Mouse (Mus musculus) right cerebral cortex, postnatal 36 days (tissue): Measurements from ENCODE around the gene Calr.

Experiments used
- DNase-seq, 2 experiments: peaks; one replicate each; pipeline ENCODE4 v3.0.0; 2022; ENCODE audit warnings: low spot score in 2 of 2, mixed read lengths in 1 of 2

The Calr gene

DNA sequence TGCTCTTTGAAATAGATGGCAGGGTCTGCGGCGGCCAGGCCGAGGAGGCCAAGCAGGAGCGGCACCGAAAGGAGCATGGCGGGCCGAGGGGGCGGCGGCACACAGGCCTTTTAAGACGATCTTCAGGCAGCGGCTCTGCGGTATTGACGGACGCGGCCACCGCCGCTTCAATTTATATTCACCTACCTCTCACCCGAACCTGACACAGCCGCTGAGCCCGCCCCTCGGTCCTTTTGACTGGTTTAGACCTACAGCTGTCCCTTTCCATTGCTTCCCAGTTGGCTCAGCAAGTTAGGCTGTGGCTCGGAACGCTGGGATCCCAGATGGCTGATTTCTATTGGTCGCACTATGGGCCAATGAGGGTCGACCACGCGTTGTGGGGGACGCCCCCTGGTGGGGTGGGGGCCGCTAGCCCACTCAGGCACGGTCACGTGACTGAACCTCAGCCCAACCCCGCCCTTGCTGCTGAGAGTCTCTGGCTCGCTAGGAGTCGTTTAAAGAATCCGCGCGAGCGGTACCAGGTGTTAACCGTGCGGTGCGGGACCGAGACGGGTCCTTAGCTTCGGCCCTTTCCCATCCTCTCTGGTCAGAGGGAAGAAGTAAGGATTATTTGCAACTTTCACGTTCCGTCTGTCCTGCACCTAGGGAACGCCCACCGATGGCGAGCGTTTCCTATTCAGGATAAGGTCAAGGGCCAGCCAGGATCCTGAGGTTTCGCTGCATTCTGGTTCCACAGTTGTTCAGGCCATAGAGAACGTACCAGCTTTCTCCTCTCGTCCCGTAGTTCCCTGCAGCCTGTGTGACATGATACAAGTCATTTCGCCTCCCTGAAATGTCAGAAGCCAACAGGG lies at the start of gene Calr:
Gene Calr (minus strand): TSS at position 213 of the 851 bp plus-strand sequence.
- peak; percentile 100 for DNase-seq

DNA sequence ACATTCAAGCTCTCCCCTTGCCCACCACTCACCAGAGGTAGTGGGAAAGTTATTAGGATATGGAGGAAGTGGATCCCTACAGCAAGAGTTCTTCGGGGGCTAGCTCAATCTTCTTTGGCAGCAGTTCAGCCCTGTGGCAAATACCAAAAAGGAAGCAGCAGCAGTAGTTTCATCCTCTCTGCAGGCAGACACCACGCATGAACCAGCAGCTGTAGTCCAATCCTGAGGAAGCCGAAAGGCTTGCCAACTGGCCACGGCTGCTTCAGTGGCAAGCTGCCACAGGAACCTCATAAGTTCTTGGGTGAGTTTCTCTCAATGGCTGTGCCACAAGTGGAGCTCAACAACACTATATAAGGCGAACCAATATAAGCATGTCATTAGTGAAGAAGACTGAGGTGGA lies 49.2 kb upstream of the Calr start:
- DNase-seq = no peak

DNA sequence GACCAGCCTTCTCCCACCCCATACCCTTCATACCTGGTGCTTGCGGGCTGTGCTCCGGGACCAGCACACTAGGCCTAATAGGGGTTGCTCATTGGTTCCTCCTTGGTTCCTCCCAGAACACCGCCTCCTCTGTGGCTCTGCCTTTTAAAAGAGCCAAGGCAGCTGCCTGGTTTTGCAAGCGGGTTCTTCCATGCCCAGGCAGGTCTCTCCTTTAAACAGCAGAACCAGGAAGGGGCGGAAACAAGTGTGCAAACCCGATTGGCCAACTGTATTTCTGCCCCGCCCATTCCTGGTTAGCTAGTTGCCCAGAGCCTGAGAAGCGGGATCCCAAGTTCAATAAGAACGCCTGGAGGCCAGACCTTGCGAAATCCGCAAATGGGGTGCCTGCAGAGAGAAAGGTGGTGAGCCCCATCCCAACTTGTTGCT lies 47.0 kb upstream of the Calr start, which contains the start of gene Gcdh:
Gene Gcdh (minus strand): TSS at position 213 of the 426 bp plus-strand sequence.
- DNase-seq = peak; percentile 91 to 96

DNA sequence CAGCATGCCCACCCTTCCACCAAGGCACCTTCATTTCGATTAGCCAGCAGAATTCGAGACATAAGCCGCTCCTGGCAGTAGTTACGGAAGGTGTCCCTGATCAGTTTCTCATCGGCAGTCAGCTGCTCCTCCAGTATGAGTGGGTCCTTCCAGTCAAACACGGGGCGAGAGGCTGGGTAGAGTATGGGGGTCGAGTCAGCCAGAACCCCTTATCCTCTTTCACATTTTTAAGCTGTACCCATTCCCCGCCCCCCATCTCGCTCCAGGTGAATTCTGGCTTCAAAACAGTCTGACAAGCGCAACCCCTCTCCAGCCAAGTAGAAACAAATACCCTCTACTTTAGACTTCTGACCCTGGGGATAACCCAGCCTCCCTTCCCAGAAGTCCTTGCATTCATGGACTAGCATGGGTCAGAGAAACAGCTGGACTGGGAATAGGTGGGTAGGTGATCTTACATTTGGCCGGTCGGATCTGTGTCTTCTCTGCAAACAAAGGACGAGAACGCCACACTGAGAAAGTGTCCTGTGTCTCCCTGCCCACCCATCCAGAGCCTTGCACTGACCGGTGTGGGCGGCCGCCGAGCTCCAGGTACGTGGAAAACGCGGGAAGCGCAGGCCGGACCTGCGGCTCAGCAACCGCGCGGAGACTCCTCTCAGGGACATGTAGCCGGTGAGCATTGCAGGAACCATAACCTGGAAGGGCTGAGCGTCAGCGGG lies 46.4 kb upstream of the Calr start:
- DNase-seq = no peak

DNA sequence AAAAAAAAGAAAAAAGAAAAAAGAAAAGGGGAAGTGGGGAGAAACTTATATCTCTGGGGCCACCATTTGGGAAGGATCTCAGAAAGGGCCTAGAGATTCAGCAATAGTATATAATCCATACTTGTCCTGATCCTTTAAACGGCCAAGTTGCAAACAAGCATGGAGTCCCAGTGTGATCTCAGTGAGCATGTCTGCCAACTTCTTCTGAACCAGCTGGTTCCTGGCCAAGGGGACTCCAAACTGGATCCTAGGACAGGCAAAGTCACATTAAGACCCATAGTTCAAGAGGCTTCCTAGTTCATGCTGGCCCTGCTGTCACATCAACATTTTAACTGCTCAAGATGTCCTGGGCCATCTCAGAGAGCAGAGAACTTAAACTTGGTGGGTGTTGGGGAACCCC lies 42.4 kb upstream of the Calr start:
- DNase-seq = no peak

DNA sequence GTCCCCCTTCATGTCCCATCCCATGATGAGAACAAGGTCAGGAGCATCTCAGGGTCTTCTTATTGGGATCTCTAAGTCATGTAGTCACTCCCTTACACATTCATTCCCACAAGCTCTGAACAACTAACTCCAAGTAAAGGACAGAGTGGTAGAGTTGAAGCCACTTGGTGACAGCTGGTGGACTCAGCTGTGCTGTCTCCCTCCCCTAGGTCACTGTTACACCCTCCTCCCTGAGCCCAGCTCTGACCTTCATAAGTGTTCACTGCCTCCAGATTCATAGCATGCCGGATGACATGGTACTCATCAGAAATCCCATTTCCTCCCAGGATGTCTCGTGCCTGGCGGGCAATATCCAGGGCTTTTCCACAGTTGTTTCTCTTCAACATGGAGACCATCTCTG lies 41.5 kb upstream of the Calr start:
- no peak for DNase-seq

DNA sequence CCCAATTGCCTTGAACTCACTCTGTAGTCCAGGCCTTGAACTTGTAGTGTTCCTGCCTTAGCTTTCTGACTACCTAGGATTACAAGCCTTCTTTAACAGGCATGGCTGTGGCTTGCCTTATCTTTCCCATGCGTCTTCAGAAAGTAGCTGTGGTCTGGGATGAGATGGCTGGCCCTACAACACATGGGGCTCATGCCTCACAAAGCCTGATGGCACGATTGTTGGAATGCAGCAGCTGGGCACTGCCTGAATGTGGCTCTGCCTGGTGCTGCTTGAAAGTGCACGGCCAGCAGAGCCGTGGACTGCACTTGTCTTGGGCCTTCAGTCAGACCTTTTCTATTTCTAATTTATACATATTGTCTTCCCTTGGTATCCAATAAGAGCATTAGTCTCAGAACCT lies 38.0 kb upstream of the Calr start:
- DNase-seq = no peak

DNA sequence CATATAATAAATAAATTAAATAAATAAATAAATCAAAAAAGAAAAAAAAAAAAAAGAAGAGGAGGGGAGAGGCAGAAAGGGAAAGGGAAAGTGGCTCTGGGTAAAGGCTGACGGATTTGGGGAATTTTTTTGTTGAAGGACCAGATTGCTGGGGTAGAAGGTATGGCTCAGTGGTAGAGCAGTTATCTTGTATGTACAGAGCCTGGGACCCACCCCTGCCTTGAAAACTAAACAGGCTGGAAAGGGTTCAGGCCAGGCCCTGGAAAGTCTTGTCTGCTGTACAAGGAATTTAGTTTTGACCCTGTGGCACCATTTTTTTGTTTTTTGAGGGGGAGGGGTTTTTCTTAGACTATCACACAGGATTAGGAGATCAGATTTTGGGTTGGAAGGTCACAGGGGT lies 32.2 kb upstream of the Calr start:
- DNase-seq = no peak

DNA sequence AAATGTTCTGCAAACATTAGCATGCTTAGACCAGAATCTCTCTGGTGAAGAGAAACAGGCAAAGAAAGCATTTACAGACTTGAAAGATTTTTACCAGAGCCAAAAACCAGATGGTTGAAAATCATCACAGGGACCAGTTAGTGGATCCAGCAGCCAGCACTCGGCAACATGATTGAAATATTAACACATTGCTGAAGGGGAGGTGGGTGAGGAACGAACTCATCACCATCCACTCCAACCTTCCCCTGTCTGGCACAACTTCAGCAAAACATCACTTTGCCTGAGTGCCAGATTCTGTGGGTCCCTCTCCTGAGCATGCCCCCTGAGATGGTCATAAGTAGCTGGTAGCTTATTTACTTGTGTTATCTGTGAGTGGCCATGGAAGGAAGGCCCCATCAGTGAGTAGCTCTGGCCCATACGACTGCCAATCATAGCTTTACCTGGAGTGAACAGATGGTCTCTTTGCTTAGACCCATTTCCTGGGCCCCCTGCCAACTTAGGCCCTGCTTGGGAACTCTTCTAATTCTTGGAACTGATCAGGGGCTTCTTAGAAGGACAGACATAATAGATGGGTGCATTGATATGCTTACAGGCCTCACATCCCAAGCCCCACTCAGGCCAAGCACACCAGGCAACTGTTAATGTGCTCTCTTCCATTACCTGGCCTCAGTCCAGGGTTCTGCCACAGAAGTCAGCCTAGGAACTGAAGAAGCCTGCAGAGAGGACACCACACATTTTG lies 30.7 kb upstream of the Calr start:
- no peak for DNase-seq

DNA sequence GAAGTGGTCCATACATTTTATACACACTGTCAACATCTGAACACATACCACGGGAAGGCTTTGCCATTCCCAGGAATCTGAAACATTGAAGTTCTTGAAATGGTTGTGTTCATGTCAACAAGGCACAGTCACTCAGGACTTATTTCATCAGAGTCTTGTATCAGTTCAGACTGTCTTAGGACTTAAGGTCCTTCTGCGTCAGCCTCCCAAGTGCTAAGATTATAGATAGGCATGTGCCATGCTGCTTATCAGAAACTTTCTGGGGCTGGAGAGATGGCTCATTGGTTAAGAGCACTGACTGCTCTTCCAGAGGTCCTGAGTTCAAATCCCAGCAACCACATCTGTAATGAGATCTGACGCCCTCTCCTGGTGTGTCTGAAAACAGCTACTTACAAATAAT lies 27.6 kb upstream of the Calr start:
- DNase-seq = no peak

DNA sequence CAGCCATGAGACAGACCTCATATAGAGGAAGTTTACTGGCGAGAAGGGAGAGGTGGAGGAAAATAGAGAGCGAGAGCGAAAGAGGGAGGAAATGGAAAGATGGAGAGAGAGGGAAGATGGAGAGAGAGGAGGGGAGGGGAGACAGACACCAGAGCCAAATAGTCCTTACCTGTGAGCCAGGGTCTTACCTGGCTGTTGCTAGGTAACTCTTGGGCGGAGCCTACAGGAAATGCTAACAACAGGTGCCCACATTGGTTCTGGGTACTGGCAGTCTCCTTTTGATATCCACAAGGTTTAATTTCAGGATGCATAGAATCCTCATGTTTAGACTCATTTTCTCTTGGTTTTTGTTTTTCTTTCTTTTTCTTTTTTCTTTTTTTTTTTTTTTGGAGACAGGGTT lies 26.3 kb upstream of the Calr start:
- DNase-seq = no peak

DNA sequence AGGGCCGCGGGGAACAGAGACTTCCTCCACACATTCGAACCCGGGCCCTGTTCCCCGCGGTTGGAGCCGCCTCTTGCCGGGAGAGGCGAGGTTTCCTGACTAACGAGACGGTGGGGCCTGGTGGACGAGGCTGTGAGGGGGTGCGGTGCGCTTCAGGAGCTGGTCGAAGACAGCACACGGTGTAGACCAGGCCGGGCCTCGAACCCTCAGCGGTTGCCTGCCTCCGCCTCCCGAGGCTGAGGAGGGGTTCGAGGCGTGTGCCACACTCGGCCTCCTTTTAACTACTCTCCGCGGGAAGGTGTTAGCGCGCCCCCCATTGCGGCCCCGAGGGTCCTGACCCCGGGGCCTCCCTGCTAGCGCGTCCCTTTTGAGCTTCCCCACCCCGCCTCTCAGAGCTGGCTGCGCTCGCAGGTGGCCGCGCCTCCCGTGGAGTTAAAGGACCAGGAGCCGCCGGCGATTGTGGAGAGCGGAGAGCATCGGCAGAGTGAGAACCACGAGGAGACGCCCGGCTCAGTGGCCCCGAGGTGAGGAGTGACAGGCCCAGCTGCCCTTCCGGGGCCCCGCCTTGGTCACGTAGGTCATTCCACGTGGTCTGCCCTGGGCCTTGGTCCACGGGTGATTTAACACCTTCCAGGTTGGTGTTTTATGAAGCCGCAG lies 25.7 kb upstream of the Calr start:
- no peak for DNase-seq

DNA sequence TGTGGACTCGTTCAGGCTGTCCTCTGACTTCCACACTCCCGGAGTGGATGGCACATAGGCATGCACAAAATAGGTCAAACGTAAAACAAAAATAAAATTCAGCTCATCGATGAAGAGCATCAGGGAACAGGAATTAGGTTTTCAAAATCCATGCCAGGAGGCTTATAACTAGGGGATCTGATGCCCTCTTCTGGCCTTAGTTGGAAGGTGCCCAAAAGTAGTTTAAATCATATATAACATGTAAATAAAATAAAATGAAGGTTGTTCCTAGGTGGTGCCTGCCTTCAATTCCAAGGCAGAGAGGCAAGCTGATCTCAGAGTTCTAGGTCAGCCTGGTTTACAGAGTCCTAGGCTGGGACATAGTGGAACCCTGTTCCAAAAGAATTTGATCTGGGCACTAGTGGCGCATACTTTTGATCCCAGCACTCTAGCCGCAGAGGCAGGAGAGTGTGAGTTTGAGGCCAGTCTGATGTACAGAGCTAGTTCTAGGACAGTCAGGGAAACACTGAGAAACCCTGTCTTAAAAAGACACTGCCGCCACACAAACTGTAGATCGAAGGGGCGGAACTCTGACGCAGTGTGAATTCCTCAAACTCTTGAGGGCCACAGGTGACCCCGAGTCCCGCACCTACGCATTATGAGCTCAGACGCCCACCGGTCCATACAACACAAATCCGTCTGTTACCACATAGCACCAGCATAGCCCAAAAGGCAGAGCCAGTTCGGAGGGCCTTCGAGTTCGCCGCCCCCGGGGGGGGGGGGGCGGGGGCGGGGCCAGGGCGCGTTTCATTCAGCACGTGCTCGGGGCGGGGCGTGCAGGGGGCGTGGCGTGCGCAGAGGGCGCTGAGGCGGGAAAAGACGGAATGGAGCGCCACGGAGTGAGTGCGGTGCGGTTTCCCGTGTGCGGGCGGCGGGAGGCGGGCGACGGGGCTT lies 24.9 kb upstream of the Calr start, which contains the start of gene Syce2:
Gene Syce2 (plus strand): TSS at position 736 of the 933 bp plus-strand sequence.
- DNase-seq = no peak

DNA sequence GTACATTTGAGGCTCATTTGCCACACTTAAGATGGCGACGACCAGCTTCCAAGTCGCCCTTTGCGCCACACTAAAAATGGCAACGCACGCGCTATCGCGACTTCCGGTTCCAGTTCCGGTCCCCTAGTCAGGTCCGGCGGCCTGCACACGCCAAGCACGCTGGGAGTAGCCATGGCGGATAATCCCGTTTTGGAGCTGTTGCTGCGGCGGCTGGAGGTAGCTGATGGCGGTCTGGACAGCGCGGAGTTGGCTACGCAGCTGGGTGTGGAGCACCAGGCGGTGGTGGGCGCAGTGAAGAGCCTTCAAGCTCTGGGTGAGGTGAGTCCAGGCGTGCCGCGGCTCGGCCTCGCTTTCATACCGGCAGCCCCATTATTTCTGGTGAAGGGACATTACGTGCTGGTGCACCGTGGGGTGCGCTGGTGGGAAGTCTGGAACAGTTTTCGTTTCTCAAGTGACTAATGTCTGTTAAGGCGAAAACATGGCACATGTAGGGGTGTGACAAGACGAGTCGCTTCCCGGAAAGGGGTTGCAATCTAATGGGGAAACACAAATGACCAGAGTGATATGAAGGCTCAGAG lies 10.2 kb upstream of the Calr start, which contains the start of gene Farsa:
Gene Farsa (plus strand): TSS at position 126 of the 578 bp plus-strand sequence.
- peak; percentile 87 to 91 for DNase-seq

DNA sequence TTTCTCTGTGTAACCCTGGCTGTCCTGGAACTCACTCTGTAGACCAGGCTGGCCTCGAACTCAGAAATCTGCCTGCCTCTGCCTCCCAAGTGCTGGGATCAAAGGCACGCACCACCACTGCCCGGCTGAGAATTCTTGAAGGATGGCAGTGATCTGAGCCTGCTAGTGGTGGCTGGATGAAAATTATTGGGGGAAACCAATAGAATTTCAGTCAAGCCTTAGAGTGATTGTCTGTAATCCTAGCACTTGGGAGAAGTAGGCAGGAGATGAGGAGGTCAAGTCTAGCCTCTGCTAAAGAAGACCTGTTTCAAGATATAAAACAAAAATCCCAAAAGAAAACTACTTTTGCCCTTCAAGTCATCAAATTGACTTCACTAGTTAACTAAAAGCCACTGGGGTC lies 9.7 kb upstream of the Calr start:
- DNase-seq = no peak

DNA sequence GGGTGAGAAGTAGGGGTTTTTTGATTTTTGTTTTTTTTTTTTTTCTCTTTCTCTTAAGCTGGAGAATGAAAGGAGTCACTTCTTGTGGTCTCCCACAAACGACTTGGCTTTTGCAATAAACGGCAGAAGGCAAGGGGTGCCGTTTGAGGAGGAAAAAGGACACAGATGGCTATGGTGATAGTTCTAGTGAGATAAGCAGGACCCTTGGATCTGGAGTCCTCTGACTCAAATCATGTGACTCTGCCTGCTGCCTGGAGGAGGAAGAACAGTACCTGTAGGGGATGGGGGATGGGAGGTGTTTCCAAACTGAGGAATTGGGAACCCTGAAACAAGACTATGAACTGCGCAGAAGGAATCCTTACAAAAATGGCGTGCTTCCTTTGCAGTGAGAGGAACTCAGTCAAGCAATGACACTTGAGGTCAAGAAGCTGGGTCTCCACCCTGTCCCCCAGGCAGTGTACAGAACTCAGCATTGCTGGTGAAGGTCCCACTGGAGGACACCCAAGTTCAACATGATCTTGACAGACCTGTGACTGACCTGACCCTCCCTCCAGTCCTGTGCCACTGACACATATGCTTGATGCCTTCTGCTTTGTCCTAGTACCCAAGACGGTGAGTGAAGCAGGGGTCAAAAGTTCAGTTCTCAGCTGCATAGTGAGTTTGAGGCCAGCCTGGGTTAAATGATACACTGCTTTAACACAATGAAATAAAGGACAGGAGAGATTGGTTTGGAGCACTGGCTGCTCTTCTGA lies 1.1 kb upstream of the Calr start:
- DNase-seq = no peak

DNA sequence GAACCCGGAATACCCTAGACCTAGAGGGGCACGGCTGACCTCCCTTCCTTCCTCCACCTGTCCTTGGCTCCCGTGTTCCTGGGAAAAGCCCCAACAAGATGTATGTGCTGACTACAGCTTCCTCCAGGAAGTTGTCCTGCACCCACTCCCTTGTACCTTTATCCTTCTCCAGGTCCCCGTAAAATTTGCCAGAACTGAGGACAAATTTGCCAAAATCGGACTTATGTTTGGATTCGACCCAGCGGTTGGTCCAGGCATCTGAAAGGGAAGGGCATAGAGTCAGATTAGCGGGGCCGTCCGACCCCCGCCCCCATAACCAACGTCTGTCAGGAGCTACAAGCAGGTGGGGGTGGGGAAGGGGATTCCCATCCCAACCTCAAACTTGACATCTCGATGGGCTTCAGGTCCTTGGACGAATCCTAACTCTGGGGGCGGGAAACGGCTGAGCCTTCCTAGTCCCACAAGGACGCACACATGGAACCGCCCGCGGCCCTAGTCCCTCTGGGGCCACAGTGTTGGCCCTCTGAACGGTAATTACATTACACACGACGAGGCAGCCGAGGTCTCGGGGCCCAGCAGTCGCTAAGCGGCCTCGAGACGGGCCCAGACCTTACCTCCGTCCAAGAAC lies 526 bp downstream of the Calr start:
- no peak for DNase-seq

DNA sequence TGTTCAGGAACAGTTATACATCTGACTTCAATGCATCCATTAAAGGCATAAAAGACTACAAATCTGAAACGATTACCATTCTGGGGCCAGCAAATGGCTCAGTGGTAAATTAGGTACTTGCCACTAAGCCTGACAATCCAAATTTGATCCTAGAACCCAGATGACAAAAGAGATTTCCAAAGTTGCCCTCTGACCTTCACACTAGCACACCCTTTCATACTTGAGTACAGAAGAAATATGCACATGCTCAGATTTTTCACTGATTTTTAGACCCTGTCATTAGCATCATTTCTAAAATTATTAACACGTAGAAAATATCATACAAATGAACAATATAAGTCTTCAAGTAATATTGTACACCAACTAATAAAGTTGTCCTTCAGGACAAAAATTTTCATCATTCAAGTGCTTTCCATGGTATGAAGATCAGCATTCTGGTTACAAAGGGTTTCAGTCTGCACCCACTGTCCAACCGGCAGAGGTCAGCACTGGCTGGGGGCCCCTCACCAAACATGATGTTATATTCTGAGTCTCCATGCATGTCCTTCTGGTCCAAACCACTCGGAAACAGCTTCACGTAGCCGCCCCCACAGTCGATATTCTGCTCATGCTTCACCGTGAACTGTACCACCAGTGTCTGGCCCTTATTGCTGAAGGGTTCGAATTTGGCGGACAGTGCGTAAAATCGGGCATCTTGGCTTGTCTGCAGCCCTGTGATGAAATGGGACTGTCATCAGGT lies 1.2 kb downstream of the Calr start:
- DNase-seq = no peak
